Mouse (Mus musculus): Measurements from ENCODE around the gene Fbxw11. TPM values are rescaled to one million over a fixed set of nuclear protein-coding genes. Genes with fewer than 3 reads are reported as not detected.

Gene Fbxw11
- polyA plus RNA-seq, 1 experiment from 2014 or later: 120 TPM

DNA sequence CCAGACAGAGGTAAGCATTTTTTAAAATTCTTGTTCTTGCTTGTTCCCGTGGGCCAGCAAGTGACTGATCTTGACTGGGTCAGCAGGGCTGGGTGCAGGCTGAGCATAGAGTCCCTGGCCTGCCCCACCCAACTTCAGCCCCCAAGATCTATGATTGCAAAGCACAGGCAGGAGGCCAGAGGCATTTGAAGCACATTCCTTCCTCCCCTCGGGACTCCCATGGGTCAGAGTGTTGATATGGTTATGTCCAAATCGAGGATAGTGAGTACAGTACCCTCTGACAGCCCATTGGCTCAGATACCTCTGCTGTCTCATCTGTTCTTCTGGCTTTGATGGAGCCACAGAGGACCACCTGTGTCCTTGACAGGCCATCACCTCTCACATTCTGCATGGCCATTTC, 140.2 kb downstream of the Fbxw11 start:
- Histone ChIP-seq H3K27me3 (ENCODE audit: control insufficient read depth, insufficient read depth, low read length) (no peaks in the 10 kb centered on the region), H3K4me3 (replicated peaks; ENCODE audit: low read depth, low read length) (no peak overlapping the region), H3K36me3 (ENCODE audit: control insufficient read depth, insufficient read depth, low read length) (no peaks in the 10 kb centered on the region), H3K27ac (replicated peaks; ENCODE audit: low read depth, low read length) (no peak overlapping the region), H3K9me3 (ENCODE audit: control insufficient read depth, low read length) (no peaks in the 10 kb centered on the region), H3K4me1 (ENCODE audit: control insufficient read depth, insufficient read depth, low read length) (no peaks in the 10 kb centered on the region), H3K9ac (replicated peaks; ENCODE audit: low read length) (no peak overlapping the region), H3K4me2 (ENCODE audit: low read length) (no peak overlapping the region)
- DNase-seq (no peak), ATAC-seq (ENCODE audit: low FRiP score, low TSS enrichment) (no peak)
- WGBS: 81% methylated on average over 3 of the region's 3 CpGs

DNA sequence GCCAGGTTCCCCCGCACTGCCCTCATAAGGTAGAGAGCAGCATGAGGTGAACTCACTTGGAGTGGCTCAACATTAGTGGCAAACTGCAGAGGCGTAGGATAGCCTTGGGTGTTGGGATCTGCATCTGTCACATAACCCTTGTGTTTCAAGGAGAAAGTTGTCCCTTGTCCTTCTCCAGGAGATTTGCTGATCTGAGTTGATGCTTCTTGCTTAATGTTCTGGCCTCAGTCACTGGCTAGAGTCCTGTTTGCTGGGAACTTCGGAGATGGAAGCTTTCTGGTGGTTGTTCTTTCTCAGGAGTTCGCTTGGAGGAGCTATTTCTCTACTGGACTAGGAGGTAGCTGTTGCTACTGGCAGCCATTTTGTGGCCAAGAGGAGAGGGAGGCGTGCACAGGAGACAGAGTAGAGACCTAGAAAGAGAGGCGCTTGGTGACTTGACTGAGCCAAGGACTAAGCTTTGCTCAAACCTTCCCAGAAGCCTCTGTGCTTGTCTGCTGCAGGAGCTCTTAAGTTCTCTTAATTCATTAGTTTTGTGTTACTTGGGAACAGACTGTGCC, 143.1 kb downstream of the Fbxw11 start:
- H3K9ac ChIP-seq (replicated peaks; ENCODE audit: low read length): no peak overlapping the region
- H3K27ac ChIP-seq (replicated peaks; ENCODE audit: low read depth, low read length): no peak overlapping the region
- no peak for ATAC-seq (ENCODE audit: low FRiP score, low TSS enrichment)
- WGBS: 86% methylated on average over 6 of the region's 6 CpGs
- no peaks in the 10 kb centered on the region for H3K4me1 ChIP-seq (ENCODE audit: control insufficient read depth, insufficient read depth, low read length)
- no peaks in the 10 kb centered on the region for H3K36me3 ChIP-seq (ENCODE audit: control insufficient read depth, insufficient read depth, low read length)
- no peak overlapping the region for H3K4me3 ChIP-seq (replicated peaks; ENCODE audit: low read depth, low read length)
- no peaks in the 10 kb centered on the region for H3K9me3 ChIP-seq (ENCODE audit: control insufficient read depth, low read length)
- no peak for DNase-seq
- H3K27me3 ChIP-seq (ENCODE audit: control insufficient read depth, insufficient read depth, low read length): no peaks in the 10 kb centered on the region
- H3K4me2 ChIP-seq (ENCODE audit: low read length): no peak overlapping the region

DNA sequence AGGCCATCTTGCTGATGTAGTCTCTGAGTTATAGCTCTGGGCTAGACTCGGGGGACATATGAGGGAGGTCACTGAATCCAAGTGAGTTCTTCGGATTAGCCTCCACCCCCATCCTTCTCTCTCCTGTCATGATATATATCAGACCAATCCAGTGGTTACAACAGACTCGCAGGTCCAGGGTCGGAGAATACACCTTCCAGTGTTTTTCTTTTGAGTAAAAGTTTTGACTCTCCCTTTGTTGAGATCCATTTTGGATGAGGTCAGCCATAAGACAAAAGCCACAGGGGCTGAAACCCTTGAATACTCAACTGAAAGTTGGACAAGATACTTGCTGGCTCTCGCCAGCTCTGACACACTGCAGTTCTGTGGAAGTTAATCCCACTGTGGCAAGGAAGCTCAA, 143.7 kb downstream of the Fbxw11 start:
- Histone ChIP-seq H3K4me3 (replicated peaks; ENCODE audit: low read depth, low read length) (no peak overlapping the region), H3K4me1 (ENCODE audit: control insufficient read depth, insufficient read depth, low read length) (no peaks in the 10 kb centered on the region), H3K36me3 (ENCODE audit: control insufficient read depth, insufficient read depth, low read length) (no peaks in the 10 kb centered on the region), H3K9ac (replicated peaks; ENCODE audit: low read length) (no peak overlapping the region), H3K27me3 (ENCODE audit: control insufficient read depth, insufficient read depth, low read length) (no peaks in the 10 kb centered on the region), H3K4me2 (ENCODE audit: low read length) (no peak overlapping the region), H3K9me3 (ENCODE audit: control insufficient read depth, low read length) (no peaks in the 10 kb centered on the region), H3K27ac (replicated peaks; ENCODE audit: low read depth, low read length) (no peak overlapping the region)
- ATAC-seq (ENCODE audit: low FRiP score, low TSS enrichment) (no peak), DNase-seq (no peak)
- 84% methylated on average over 5 of the region's 5 CpGs for WGBS

DNA sequence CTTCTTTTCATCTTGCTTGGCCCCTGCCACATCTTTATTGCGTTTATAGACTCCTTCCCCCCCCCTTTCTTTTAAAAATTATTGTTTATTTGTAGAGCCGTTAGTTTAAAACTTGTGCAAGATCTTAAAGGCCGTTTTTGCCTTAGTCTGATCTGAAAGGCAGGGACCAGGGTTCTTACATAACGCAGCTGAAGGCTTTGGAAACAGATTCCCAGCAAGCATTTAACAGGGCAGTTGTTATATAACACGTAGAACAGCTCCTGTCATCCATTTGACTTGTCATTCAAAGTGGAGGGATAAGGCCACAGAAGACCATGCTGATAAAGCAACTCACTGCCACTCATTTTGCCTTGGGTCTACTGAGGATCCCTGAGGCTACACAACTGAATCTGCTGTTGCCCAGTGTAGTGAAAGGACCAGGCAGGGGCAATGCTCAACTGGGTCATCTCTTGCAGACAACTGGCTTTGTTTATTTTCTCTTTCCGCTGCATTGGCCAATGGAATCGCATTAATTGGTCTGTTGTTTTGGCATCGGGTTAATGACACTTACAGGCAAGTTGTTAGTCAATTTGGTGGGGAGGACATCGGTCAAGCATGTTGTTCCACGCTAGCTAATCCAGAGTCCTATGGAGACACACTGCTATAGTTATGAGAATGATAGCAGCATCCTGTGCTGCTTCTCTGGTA, 152.4 kb downstream of the Fbxw11 start:
- Histone ChIP-seq H3K27me3 (ENCODE audit: control insufficient read depth, insufficient read depth, low read length) (no peaks in the 10 kb centered on the region), H3K9me3 (ENCODE audit: control insufficient read depth, low read length) (no peaks in the 10 kb centered on the region), H3K9ac (replicated peaks; ENCODE audit: low read length) (no peak overlapping the region), H3K4me2 (ENCODE audit: low read length) (no peak overlapping the region), H3K27ac (replicated peaks; ENCODE audit: low read depth, low read length) (no peak overlapping the region), H3K36me3 (ENCODE audit: control insufficient read depth, insufficient read depth, low read length) (no peaks in the 10 kb centered on the region), H3K4me1 (ENCODE audit: control insufficient read depth, insufficient read depth, low read length) (no peaks in the 10 kb centered on the region), H3K4me3 (replicated peaks; ENCODE audit: low read depth, low read length) (no peak overlapping the region)
- WGBS: 82% methylated on average over 10 of the region's 10 CpGs
- DNase-seq: no peak
- ATAC-seq (ENCODE audit: low FRiP score, low TSS enrichment): no peak

Other genes starting within 250 kb of the Fbxw11 start
- gene Ubtd2, start 187.4 kb upstream of the Fbxw11 start, polyA plus RNA-seq (2014; fragmentation: Nextera tagmentation; extraction: Ambion mirVana): 57.0 and 63.8 TPM in 2 replicates
- gene Efcab9, start 110.6 kb upstream of the Fbxw11 start, polyA plus RNA-seq (2014; fragmentation: Nextera tagmentation; extraction: Ambion mirVana): 0.47 TPM in 1 of 2 replicates, not detected in the other
- gene Stk10, start 109.4 kb upstream of the Fbxw11 start, polyA plus RNA-seq (2014; fragmentation: Nextera tagmentation; extraction: Ambion mirVana): 1.4 and 1.6 TPM in 2 replicates
- not detected in 2 replicates for gene Smim23, start 181.9 kb downstream of the Fbxw11 start, polyA plus RNA-seq (2014; fragmentation: Nextera tagmentation; extraction: Ambion mirVana)

All from midbrain, embryonic 14.5 days (tissue).